Mouse (Mus musculus): ENCODE results near the gene Prr14. TPM values are rescaled to one million over a fixed set of nuclear protein-coding genes. Genes with fewer than 3 reads are reported as not detected.
A peak's percentile ranks its signal among the peaks of the same experiment; 100 is the strongest.
"Not testable (repeated sequence)": the region's sequence is repeated elsewhere in the genome, so short reads cannot be mapped to it uniquely, and the experiment has no call there.

Gene Prr14
- polyA plus RNA-seq, 1 experiment: 11.7 TPM

DNA sequence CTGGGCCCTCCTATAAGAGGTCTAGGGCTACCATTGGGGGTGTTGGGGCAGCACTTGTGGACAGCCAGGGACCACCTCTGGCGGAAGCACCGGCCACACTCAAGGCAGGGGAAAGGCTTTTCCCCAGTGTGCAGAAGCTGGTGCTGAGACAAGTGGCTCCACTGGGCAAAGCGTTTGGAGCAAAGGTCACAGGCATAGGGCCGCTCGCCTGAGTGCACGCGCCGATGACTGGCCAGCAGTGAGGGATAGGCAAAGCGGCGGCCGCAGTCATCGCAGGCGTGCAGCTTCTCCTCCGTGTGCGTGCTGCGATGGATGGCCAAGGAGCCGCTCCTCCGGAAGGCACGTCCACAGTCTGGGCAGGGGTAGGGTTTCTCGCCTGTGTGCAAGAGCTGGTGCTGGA is 15.4 kb upstream of the Prr14 start:
- no peak overlapping the region for H3K4me3 ChIP-seq (replicated peaks)
- no peaks in the 10 kb centered on the region; the same call in 1 of the 2 replicates for H3K27me3 ChIP-seq (ENCODE audit: control insufficient read depth)
- peaks cover 5% of the 10 kb centered on the region for H3K9me3 ChIP-seq (ENCODE audit: control insufficient read depth, low read length)
- no peak for TF ChIP-seq TAL1 (IDR thresholded peaks at IDR 0.05; ENCODE audit: low read length)
- TF ChIP-seq GATA1 (IDR thresholded peaks at IDR 0.05; ENCODE audit: low read length): no peak
- H3K36me3 ChIP-seq (ENCODE audit: control insufficient read depth): peaks cover 51% of the 10 kb centered on the region
- H3K4me1 ChIP-seq (ENCODE audit: control insufficient read depth): peaks cover 22% of the 10 kb centered on the region

DNA sequence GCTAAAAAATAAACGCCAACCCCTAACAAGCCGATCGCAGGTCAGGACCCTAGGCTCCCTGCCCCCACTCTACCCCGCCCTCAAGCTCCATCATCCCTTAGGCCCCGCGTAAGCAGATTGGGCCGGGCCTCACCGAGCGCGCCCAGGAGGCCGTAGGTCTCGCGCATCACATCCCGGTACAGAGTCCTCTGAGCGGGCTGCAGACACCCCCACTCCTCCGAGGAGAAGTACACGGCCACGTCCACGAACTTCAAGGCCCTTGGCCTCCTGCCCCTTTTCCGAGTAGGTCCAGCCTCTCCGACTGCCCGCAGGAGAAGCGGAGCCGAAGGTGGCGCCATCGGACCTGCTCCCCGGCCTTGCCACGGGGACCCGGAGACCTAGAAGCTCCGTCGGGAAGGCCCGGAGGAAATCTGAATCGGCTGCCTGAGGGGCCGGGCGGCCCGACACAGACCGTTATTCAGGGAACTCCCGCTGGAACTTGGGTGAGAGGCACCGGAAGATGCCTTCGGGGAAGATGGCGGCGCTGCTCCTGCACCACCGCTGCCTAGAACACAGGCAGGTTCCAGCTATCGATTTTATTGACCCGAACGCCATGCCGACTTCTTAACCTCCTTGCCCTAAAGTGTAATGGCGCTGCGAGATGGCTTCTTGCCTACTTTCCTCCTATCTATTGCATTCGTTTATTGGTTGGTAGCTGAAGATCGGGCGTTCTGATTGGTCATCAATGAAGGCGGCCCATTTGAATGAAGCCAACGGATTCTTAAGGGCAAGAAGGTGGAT is 10.7 kb upstream of the Prr14 start, which contains the start of gene Zfp689:
TSS of gene Zfp689 (minus strand) at position 638 of the 780 bp plus-strand sequence.
- no peaks in the 10 kb centered on the region; the same call in 1 of the 2 replicates for H3K27me3 ChIP-seq (ENCODE audit: control insufficient read depth)
- H3K4me3 ChIP-seq (replicated peaks): peak within 1 kb of the TSS; percentile 82
- no peak for TF ChIP-seq TAL1 (IDR thresholded peaks at IDR 0.05; ENCODE audit: low read length)
- TF ChIP-seq GATA1 (IDR thresholded peaks at IDR 0.05; ENCODE audit: low read length): no peak; the same call in 1 of the 2 replicates
- peaks cover 5% of the 10 kb centered on the region for H3K9me3 ChIP-seq (ENCODE audit: control insufficient read depth, low read length)
- H3K4me1 ChIP-seq (ENCODE audit: control insufficient read depth): peaks cover 57% of the 10 kb centered on the region
- H3K36me3 ChIP-seq (ENCODE audit: control insufficient read depth): peaks cover 66% of the 10 kb centered on the region

DNA sequence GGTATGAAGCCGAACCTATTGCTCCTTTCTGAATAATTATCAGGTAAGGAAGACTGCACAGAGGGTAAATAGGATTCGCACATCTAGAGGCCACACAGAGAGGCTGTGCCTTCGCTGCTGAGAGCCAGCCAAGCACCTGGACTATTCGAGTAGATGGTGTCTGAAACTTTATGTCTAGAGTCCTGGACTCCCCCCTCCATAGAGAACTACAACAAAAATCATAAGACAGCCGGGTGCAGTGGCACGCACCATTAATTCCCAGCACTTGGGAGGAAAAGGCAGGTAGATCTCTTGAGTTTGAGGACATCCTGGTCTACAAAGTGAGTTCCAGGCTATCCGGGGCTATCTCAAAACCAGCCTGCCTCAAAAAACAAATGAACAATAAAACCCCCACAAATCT is 9.4 kb upstream of the Prr14 start:
- Histone ChIP-seq H3K4me3 (replicated peaks) (peak overlapping the region; percentile 82), H3K4me1 (ENCODE audit: control insufficient read depth) (peaks cover 59% of the 10 kb centered on the region), H3K36me3 (ENCODE audit: control insufficient read depth) (peaks cover 62% of the 10 kb centered on the region), H3K9me3 (ENCODE audit: control insufficient read depth, low read length) (no peaks in the 10 kb centered on the region), H3K27me3 (ENCODE audit: control insufficient read depth) (no peaks in the 10 kb centered on the region)
- no peak for TF ChIP-seq TAL1 (IDR thresholded peaks at IDR 0.05; ENCODE audit: low read length)
- TF ChIP-seq GATA1 (IDR thresholded peaks at IDR 0.05; ENCODE audit: low read length): no peak

- Histone ChIP-seq H3K27me3 (ENCODE audit: control insufficient read depth) (no peaks in the 10 kb centered on the region), H3K36me3 (ENCODE audit: control insufficient read depth) (peaks cover 64% of the 10 kb centered on the region), H3K4me1 (ENCODE audit: control insufficient read depth) (peaks cover 48% of the 10 kb centered on the region), H3K4me3 (replicated peaks) (no peak overlapping the region), H3K9me3 (ENCODE audit: control insufficient read depth, low read length) (peaks cover 10% of the 10 kb centered on the region)
- TF ChIP-seq GATA1 (IDR thresholded peaks at IDR 0.05; ENCODE audit: low read length) (no peak), TAL1 (IDR thresholded peaks at IDR 0.05; ENCODE audit: low read length) (no peak)
These were observed 6.4 kb upstream of the Prr14 start for GRCm38 (mm10) chr7:127453056-127453455.

GRCm38 (mm10) chr7:127454905-127455304 is 4.5 kb upstream of the Prr14 start:
- Histone ChIP-seq H3K4me3 (replicated peaks) (no peak overlapping the region), H3K36me3 (ENCODE audit: control insufficient read depth) (peaks cover 78% of the 10 kb centered on the region), H3K4me1 (ENCODE audit: control insufficient read depth) (peaks cover 52% of the 10 kb centered on the region)

DNA sequence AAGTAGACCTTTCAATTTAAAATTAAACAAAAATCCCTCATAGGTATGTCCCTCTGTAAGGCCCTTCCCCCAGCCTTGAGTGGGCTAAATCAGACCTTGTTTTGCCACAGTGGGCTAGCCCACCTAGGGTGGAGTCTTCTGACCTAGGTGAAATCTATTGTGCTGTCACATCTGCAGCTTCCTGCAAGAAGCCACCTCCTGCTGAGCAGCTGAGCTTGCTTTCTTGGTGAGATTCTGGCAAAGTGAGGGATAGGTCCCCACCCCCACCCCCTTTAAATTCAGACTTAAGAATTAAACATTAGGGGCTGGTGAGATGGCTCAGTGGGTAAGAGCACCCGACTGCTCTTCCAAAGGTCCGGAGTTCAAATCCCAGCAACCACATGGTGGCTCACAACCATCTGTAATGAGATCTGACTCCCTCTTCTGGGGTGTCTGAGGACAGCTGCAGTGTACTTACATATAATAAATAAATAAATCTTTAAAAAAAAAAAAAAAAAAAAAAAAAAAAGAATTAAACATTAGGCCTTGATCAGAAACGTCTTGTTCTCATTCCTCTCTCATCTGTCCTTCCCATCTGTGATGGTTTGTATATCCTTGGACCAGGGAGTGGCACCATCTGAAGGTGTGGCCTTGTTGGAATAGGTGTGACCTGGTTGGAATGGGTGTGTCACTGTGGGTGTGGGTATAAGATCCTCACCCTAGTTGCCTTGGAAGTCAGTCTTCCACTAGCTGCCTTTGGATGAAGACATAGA is 864 bp upstream of the Prr14 start:
- H3K27me3 ChIP-seq (ENCODE audit: control insufficient read depth): not testable (repeated sequence)
- H3K36me3 ChIP-seq (ENCODE audit: control insufficient read depth): peaks cover 83% of the 10 kb centered on the region

More at GRCm38 (mm10) chr7:127454905-127455304, 4.5 kb upstream of the Prr14 start:
- no peaks in the 10 kb centered on the region for H3K27me3 ChIP-seq (ENCODE audit: control insufficient read depth)
- no peak for TF ChIP-seq GATA1 (IDR thresholded peaks at IDR 0.05; ENCODE audit: low read length)
- TF ChIP-seq TAL1 (IDR thresholded peaks at IDR 0.05; ENCODE audit: low read length): no peak
- H3K9me3 ChIP-seq (ENCODE audit: control insufficient read depth, low read length): peaks cover 10% of the 10 kb centered on the region

DNA sequence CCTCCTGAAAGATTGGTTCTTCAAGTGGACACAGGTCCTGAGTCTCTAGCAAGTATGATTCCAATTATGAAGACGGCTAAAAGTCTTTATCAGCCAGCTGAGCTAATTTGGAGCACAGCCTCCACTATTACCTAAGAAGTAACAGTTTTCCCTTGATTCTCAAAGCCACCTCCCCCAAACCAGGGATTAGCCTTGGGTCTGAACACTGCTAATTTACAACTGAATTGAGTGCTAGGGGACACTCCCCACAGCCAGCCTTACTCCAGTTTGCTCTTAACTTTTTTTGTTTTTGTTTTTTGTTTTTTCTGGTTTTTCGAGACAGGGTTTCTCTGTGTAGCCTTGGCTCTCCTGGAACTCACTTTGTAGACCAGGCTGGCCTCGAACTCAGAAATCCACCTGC is 5.8 kb downstream of the Prr14 start:
- peaks cover 6% of the 10 kb centered on the region for H3K9me3 ChIP-seq (ENCODE audit: control insufficient read depth, low read length)
- peaks cover 80% of the 10 kb centered on the region for H3K36me3 ChIP-seq (ENCODE audit: control insufficient read depth)
- H3K27me3 ChIP-seq (ENCODE audit: control insufficient read depth): no peaks in the 10 kb centered on the region
- H3K4me1 ChIP-seq (ENCODE audit: control insufficient read depth): peaks cover 24% of the 10 kb centered on the region
- TF ChIP-seq GATA1 (IDR thresholded peaks at IDR 0.05; ENCODE audit: low read length) (no peak), TAL1 (IDR thresholded peaks at IDR 0.05; ENCODE audit: low read length) (no peak)
- H3K4me3 ChIP-seq (replicated peaks): no peak overlapping the region

More for the DNA sequence above, 864 bp upstream of the Prr14 start:
- not testable (repeated sequence) for H3K4me3 ChIP-seq (replicated peaks)
- Histone ChIP-seq H3K4me1 (ENCODE audit: control insufficient read depth) (peaks cover 24% of the 10 kb centered on the region), H3K9me3 (ENCODE audit: control insufficient read depth, low read length) (peaks cover 10% of the 10 kb centered on the region)

DNA sequence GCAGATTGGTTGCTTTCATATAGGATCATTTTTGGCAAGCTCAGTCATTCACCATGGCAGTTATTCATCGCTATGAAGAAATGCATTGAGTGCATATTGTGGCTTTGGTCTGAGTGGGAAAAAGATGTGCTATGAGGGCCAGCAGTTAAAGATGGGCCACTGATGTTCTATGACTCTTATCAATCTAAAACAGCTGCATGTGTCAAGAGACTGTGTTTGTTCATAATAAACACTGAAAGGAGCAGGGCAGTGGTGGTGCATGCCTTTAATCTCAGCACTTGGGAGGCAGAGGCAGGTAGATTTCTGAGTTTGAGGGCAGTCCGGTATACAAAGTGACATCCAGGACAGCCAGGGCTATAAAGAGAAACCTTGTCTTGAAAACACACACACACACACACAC is 6.3 kb downstream of the Prr14 start:
- peak; percentile 30; the same call in 1 of the 3 replicates for TF ChIP-seq TAL1 (IDR thresholded peaks at IDR 0.05; ENCODE audit: low read length)
- H3K27me3 ChIP-seq (ENCODE audit: control insufficient read depth); H3K9me3 ChIP-seq (ENCODE audit: control insufficient read depth, low read length); H3K4me3 ChIP-seq (replicated peaks): not testable (repeated sequence)
- peaks cover 28% of the 10 kb centered on the region for H3K4me1 ChIP-seq (ENCODE audit: control insufficient read depth)
- H3K36me3 ChIP-seq (ENCODE audit: control insufficient read depth): peaks cover 76% of the 10 kb centered on the region

DNA sequence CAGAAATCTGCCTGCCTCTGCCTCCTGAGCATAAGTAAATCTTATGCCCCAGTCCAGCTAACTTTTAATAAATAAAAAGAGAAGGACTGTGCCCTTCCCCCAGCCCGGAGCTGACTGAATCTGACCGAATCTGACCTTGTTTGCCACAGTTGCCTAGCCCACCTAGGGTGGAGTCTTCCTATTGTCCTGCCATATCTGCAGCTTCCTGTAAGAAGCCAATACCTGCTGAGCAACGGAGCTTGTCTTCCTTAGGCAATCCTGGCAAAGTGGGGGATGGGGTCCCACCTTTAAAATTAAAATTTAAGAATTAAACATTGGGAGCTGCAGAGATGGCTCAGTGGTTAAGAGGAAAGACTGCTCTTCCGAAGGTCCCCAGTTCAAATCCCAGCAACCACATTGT is 7.2 kb downstream of the Prr14 start:
- Histone ChIP-seq H3K4me1 (ENCODE audit: control insufficient read depth) (peaks cover 30% of the 10 kb centered on the region), H3K4me3 (replicated peaks) (no peak overlapping the region), H3K9me3 (ENCODE audit: control insufficient read depth, low read length) (peaks cover 6% of the 10 kb centered on the region), H3K27me3 (ENCODE audit: control insufficient read depth) (no peaks in the 10 kb centered on the region), H3K36me3 (ENCODE audit: control insufficient read depth) (peaks cover 66% of the 10 kb centered on the region)
- no peak for TF ChIP-seq TAL1 (IDR thresholded peaks at IDR 0.05; ENCODE audit: low read length)
- TF ChIP-seq GATA1 (IDR thresholded peaks at IDR 0.05; ENCODE audit: low read length): no peak
